Comparison of ENCODE assay signal across 14 mouse cellular contexts in genomic region chr1:90440638-90441037, GRCm38 (mm10).
DNase-seq lines count a peak whose midpoint lies in the region; ATAC-seq and TF ChIP-seq lines count a peak whose summit lies in the region.
"Had no signal": no experiment of that assay in that cellular context is flagged by ENCODE, and none has a peak within 500 bp of the region (broad histone marks: within the 10 kb centered on the region; RNA-seq: fewer than 3 reads in every experiment).

No protein-coding gene starts in this region.

- no peak overlapping the region for H3K4me2 ChIP-seq in embryonic facial prominence, embryonic 15.5 days (replicated peaks)
- H3K4me2 ChIP-seq in kidney, postnatal 0 days (ENCODE audit: low read length) = no peak overlapping the region
- H3K4me2 ChIP-seq in midbrain, postnatal 0 days (ENCODE audit: low read depth, low read length, poor library complexity, severe bottlenecking) = no peak overlapping the region

- 0 out of 2 replicates have a peak overlapping the region, but pooled peaks have one; percentile 40 for H3K27ac ChIP-seq in embryonic facial prominence, embryonic 15.5 days (replicated peaks)
- peak overlapping the region; percentile 36; the same call in 1 of the 2 replicates for H3K27ac ChIP-seq in kidney, postnatal 0 days
- H3K27ac ChIP-seq in midbrain, postnatal 0 days (ENCODE audit: low read depth, low read length) = no peak overlapping the region

- 20% methylated on average over 1 of the region's 1 CpGs for WGBS in embryonic facial prominence, embryonic 15.5 days
- 4% methylated on average over 1 of the region's 1 CpGs for WGBS in kidney, postnatal 0 days
- 7% methylated on average over 1 of the region's 1 CpGs for WGBS in midbrain, postnatal 0 days

- no peaks in the 10 kb centered on the region for H3K9me3 ChIP-seq in embryonic facial prominence, embryonic 15.5 days (replicated peaks)
- H3K9me3 ChIP-seq in kidney, postnatal 0 days (replicated peaks; ENCODE audit: low read length) = no peaks in the 10 kb centered on the region
- no peaks in the 10 kb centered on the region for H3K9me3 ChIP-seq in midbrain, postnatal 0 days (ENCODE audit: low read length)

- no peaks in the 10 kb centered on the region for H3K36me3 ChIP-seq in embryonic facial prominence, embryonic 15.5 days
- H3K36me3 ChIP-seq in kidney, postnatal 0 days (ENCODE audit: insufficient read depth, low read length) = no peaks in the 10 kb centered on the region
- no peaks in the 10 kb centered on the region for H3K36me3 ChIP-seq in midbrain, postnatal 0 days (ENCODE audit: insufficient read depth, low read length)

- H3K27me3 ChIP-seq in embryonic facial prominence, embryonic 15.5 days = no peaks in the 10 kb centered on the region
- H3K27me3 ChIP-seq in kidney, postnatal 0 days (ENCODE audit: insufficient read depth, low read length) = no peaks in the 10 kb centered on the region
- no peaks in the 10 kb centered on the region for H3K27me3 ChIP-seq in midbrain, postnatal 0 days (ENCODE audit: insufficient read depth, low read length)

- TF ChIP-seq CTCF in kidney, postnatal 0 days (IDR thresholded peaks at IDR 0.05; ENCODE audit: low read depth) = peak; percentile 30; the same call in 1 of the 2 replicates
- TF ChIP-seq CTCF in midbrain, postnatal 0 days (IDR thresholded peaks at IDR 0.05) = peak; percentile 27; the same call in 1 of the 2 replicates

- 0 out of 2 replicates have a peak, but pooled peaks have one; percentile 56 for ATAC-seq in embryonic facial prominence, embryonic 15.5 days (ENCODE audit: insufficient number of reproducible peaks, low FRiP score, low TSS enrichment, low read depth)
- ATAC-seq in kidney, postnatal 0 days (replicated peaks; ENCODE audit: low FRiP score, low read depth) = peak; percentile 61
- ATAC-seq in midbrain, postnatal 0 days (ENCODE audit: low FRiP score) = peak; percentile 38; the same call in 1 of the 2 replicates
- ATAC-seq: liver, postnatal 0 days had no signal

- no peak overlapping the region for H3K9ac ChIP-seq in embryonic facial prominence, embryonic 15.5 days
- H3K9ac ChIP-seq in kidney, postnatal 0 days (ENCODE audit: low read depth, low read length) = no peak overlapping the region
- H3K9ac ChIP-seq in midbrain, postnatal 0 days (replicated peaks; ENCODE audit: low read length, poor library complexity, severe bottlenecking) = no peak overlapping the region
- H3K9ac ChIP-seq: liver, postnatal 0 days had no signal

- intact Hi-C loops in heart, postnatal 14 days (cut with DNase I) = no loop called here

- no peak overlapping the region for H3K4me3 ChIP-seq in embryonic facial prominence, embryonic 15.5 days (replicated peaks)
- no peak overlapping the region for H3K4me3 ChIP-seq in kidney, postnatal 0 days (replicated peaks; ENCODE audit: low read depth, low read length)
- H3K4me3 ChIP-seq in midbrain, postnatal 0 days (ENCODE audit: low read depth, low read length) = no peak overlapping the region

- H3K4me1 ChIP-seq in embryonic facial prominence, embryonic 15.5 days = peaks cover 26% of the 10 kb centered on the region
- no peaks in the 10 kb centered on the region; the same call in 1 of the 2 replicates for H3K4me1 ChIP-seq in kidney, postnatal 0 days (replicated peaks; ENCODE audit: insufficient read depth, low read length)
- H3K4me1 ChIP-seq in midbrain, postnatal 0 days (ENCODE audit: insufficient read depth, low read length) = no peaks in the 10 kb centered on the region; the same call in 1 of the 2 replicates

- DNase-seq in kidney, adult 9 months = peak; percentile 17
- DNase-seq in kidney, postnatal 14 days = no peak
- peak; percentile 81 for DNase-seq in kidney, postnatal 0 days (ENCODE audit: low spot score)
- DNase-seq in midbrain, postnatal 0 days (ENCODE audit: low spot score) = no peak
- DNase-seq in heart, postnatal 14 days = no peak
- DNase-seq in layer of hippocampus, postnatal 10 days (ENCODE audit: low spot score in 2 of 2) = no peak
- DNase-seq in ovary, postnatal 36 days (ENCODE audit: low spot score) = no peak
- DNase-seq: adrenal gland, postnatal 36 days; cerebellum, adult 2 months; heart, adult 11 months; layer of hippocampus, postnatal 36 days; liver, postnatal 0 days; thymus, postnatal 36 days had no signal

Comparison
In these comparisons a context has a peak if more than half of its experiments do, and no peak if none do; other contexts are left out.
1. DNase-seq: peak in kidney, adult 9 months (single experiment) and kidney, postnatal 0 days (single experiment); none in kidney, postnatal 14 days (single experiment), midbrain, postnatal 0 days (single experiment), heart, postnatal 14 days (0 of 2), layer of hippocampus, postnatal 10 days (0 of 2) and ovary, postnatal 36 days (single experiment).
2. Peak in every context shown above with its lines, with median percentiles within 50 percentile points of each other: ATAC-seq.